Mouse (Mus musculus) ES-E14 (cell line): ENCODE results near the gene Cd300e. TPM values are rescaled to one million over a fixed set of nuclear protein-coding genes. Genes with fewer than 3 reads are reported as not detected.

ENCODE experiments used
- DNase-seq: peaks from one replicate; pipeline ENCODE4 v3.0.0-alpha.2; 2013; ENCODE audit warnings: low read depth, low spot score
- H3K27ac ChIP-seq: 2 replicates; pipeline ENCODE4 v1.5.1; 2012; ENCODE audit warnings: low read depth, mild to moderate bottlenecking, low read length, moderate library complexity, mixed read lengths; ENCODE audit not compliant: poor library complexity, insufficient read depth, severe bottlenecking
- H3K36me3 ChIP-seq: 2 replicates; pipeline ENCODE4 v1.6.1; 2012; ENCODE audit warnings: mild to moderate bottlenecking, low read length, moderate library complexity, mixed read lengths; ENCODE audit not compliant: control insufficient read depth, poor library complexity, insufficient read depth, severe bottlenecking
- H3K4me1 ChIP-seq, 2 experiments: fragments of 150-350 bp in 1 of 2; sonication (generic) in 1 of 2; 2 replicates each; pipeline ENCODE4 v1.6.1; 2012; ENCODE audit warnings: low read length in 2 of 2, mild to moderate bottlenecking in 1 of 2, mixed read lengths in 1 of 2; ENCODE audit not compliant: control insufficient read depth in 2 of 2, insufficient read depth in 2 of 2, poor library complexity in 1 of 2
- H3K4me3 ChIP-seq, 2 experiments: fragments of 150-350 bp in 1 of 2; sonication (generic) in 1 of 2; 2 replicates each; pipeline ENCODE4 v1.5.1; 2012; ENCODE audit warnings: low read length in 2 of 2, low read depth in 1 of 2, mild to moderate bottlenecking in 1 of 2, mixed read lengths in 1 of 2; ENCODE audit not compliant: insufficient read depth in 1 of 2, poor library complexity in 1 of 2, severe bottlenecking in 1 of 2
- H3K9ac ChIP-seq: 2 replicates; pipeline ENCODE4 v1.6.1; 2012; ENCODE audit warnings: low read depth, mild to moderate bottlenecking, low read length, mixed read lengths; ENCODE audit not compliant: poor library complexity, insufficient read depth, severe bottlenecking
- H3K9me3 ChIP-seq: fragments of 150-350 bp; sonication (generic); 2 replicates; pipeline ENCODE4 v1.6.1; 2012; ENCODE audit warnings: low read depth, mild to moderate bottlenecking, low read length; ENCODE audit not compliant: control insufficient read depth, insufficient read depth
- CHD2 ChIP-seq: IDR thresholded peaks from 2 replicates; pipeline ENCODE4 v1.6.1; 2014; ENCODE audit warnings: mild to moderate bottlenecking, low read depth, low read length, inconsistent platforms
- HCFC1 ChIP-seq: IDR thresholded peaks from 2 replicates; pipeline ENCODE4 v1.6.1; 2012; ENCODE audit warnings: low read length, inconsistent platforms, borderline replicate concordance; ENCODE audit not compliant: insufficient read depth
- MAFK ChIP-seq: IDR thresholded peaks from 2 replicates; pipeline ENCODE4 v1.6.1; 2014; ENCODE audit warnings: mild to moderate bottlenecking, low read depth, low read length, inconsistent platforms; ENCODE audit not compliant: insufficient read depth
- ZC3H11A ChIP-seq: IDR thresholded peaks from 2 replicates; pipeline ENCODE4 v1.6.1; 2012; ENCODE audit warnings: low read depth, mild to moderate bottlenecking, inconsistent platforms, low read length, borderline replicate concordance
- ZNF384 ChIP-seq: IDR thresholded peaks from 2 replicates; pipeline ENCODE4 v1.6.1; 2012; ENCODE audit warnings: low read depth, low read length, inconsistent platforms
- in situ Hi-C, 2 experiments: fragments of 600-800 bp; cut with MboI; formaldehyde crosslinking; loops; one replicate each; pipeline ENCODE4 v1.15.1; 2025; ENCODE audit warnings: low sequenced_read_pairs in 2 of 2, inconsistent platforms in 1 of 2; ENCODE audit not compliant: unreplicated experiment in 2 of 2
- total RNA-seq: library from RNA; depleted of rRNA; stranded (reverse); fragments of 300-350 nt; gene quantifications from 2 replicates; pipeline ENCODE4 v1.2.3, GENCODE M21; 2012

Cd300e gene
- total RNA-seq, 1 experiment, result 0.09 TPM

- Histone ChIP-seq H3K9ac (no peak overlapping the region), H3K36me3 (no peaks in the 10 kb centered on the region), H3K9me3 (no peaks in the 10 kb centered on the region), H3K27ac (no peak overlapping the region), H3K4me3 (no peak overlapping the region), H3K4me1 (peaks cover 0 to 3% of the 10 kb centered on the region in 2 experiments; a peak in 1 of 4 replicates)
- no peak for TF ChIP-seq MAFK
- no peak for DNase-seq
- in situ Hi-C loops, result no loop called here
Observed at GRCm38 (mm10) chr11:115059797-115060196, 2.2 kb downstream of the Cd300e start.

GRCm38 (mm10) chr11:115058701-115059100 is 3.3 kb downstream of the Cd300e start:
- no peak for DNase-seq
- TF ChIP-seq ZNF384 (no peak), ZC3H11A (no peak), MAFK (no peak), CHD2 (no peak), HCFC1 (no peak)
- Histone ChIP-seq H3K4me3 (no peak overlapping the region), H3K27ac (no peak overlapping the region), H3K36me3 (no peaks in the 10 kb centered on the region), H3K4me1 (peaks cover 0 to 3% of the 10 kb centered on the region in 2 experiments; a peak in 1 of 4 replicates), H3K9ac (no peak overlapping the region), H3K9me3 (no peaks in the 10 kb centered on the region)
- in situ Hi-C loops, result no loop called here

GRCm38 (mm10) chr11:115054537-115054936 is 7.4 kb downstream of the Cd300e start:
- Histone ChIP-seq H3K36me3 (no peaks in the 10 kb centered on the region), H3K9ac (no peak overlapping the region), H3K9me3 (no peaks in the 10 kb centered on the region), H3K4me1 (peaks cover 0 to 4% of the 10 kb centered on the region in 2 experiments; a peak in 1 of 4 replicates), H3K4me3 (no peak overlapping the region), H3K27ac (no peak overlapping the region)
- in situ Hi-C loops, result no loop called here
- TF ChIP-seq ZNF384 (no peak), HCFC1 (no peak), CHD2 (no peak), ZC3H11A (no peak), MAFK (no peak)
- DNase-seq, result no peak

DNA sequence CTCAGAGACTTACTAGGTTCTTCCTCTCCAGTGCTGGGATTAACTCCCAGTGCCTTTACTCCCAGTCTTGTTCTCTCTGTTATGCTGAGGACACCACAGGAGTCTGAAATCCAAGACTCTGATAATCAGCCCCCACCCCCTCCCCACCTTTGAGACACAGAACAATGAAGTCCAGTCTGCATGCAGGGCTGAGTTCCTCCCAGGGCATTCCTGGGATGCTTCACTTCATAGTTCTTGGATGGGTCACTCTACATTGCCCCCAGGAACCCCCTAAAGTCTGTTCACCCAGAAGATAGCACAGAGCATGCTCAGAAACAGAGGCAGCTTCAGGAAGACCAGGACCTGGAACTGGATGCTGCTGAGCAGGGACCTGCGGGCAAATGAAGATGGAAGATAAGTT is 9.0 kb downstream of the Cd300e start:
- H3K36me3 ChIP-seq, result no peaks in the 10 kb centered on the region
- in situ Hi-C loops, result no loop called here
- H3K27ac ChIP-seq, result no peak overlapping the region
- H3K4me1 ChIP-seq, result peaks cover 0 to 4% of the 10 kb centered on the region in 2 experiments; a peak in 1 of 4 replicates
- DNase-seq, result no peak
- no peak overlapping the region for H3K4me3 ChIP-seq
- TF ChIP-seq ZC3H11A (no peak), MAFK (no peak), ZNF384 (no peak), CHD2 (no peak), HCFC1 (no peak)
- H3K9me3 ChIP-seq, result no peaks in the 10 kb centered on the region
- no peak overlapping the region for H3K9ac ChIP-seq

- no peak overlapping the region for H3K9ac ChIP-seq
- peak; percentile 91 for DNase-seq
- H3K27ac ChIP-seq, result no peak overlapping the region
- in situ Hi-C loops, result no loop called here
- H3K4me1 ChIP-seq, result peaks cover 0 to 4% of the 10 kb centered on the region in 2 experiments; a peak in 1 of 4 replicates
- H3K36me3 ChIP-seq, result no peaks in the 10 kb centered on the region
- TF ChIP-seq HCFC1 (no peak), MAFK (peak; percentile 99)
- H3K4me3 ChIP-seq, result no peak overlapping the region
- H3K9me3 ChIP-seq, result no peaks in the 10 kb centered on the region
Observed at GRCm38 (mm10) chr11:115052206-115052605, 9.8 kb downstream of the Cd300e start.
